Mouse (Mus musculus) megakaryocyte-erythroid progenitor cell, adult 5-6 weeks (primary cell): ENCODE measurements around the gene Slc3a1. TPM values are rescaled to one million over a fixed set of nuclear protein-coding genes. Genes with fewer than 3 reads are reported as not detected.
A peak's percentile ranks its signal among the peaks of the same experiment; 100 is the strongest.

Source experiments
- ATAC-seq: replicated peaks from 2 replicates; pipeline ENCODE4 v1.8.0; 2016; ENCODE audit warnings: mild to moderate bottlenecking, inconsistent platforms; ENCODE audit not compliant: severe bottlenecking, poor library complexity, low FRiP score, low TSS enrichment
- total RNA-seq, 2 experiments: library from RNA; stranded (forward) in 1 of 2; stranded (reverse) in 1 of 2; fragments of 200-1000, 215-1000 nt in 1 of 2; fragments of >200 nt in 1 of 2; fragmentation: Nextera tagmentation in 1 of 2; gene quantifications; 2 replicates each; pipeline ENCODE4 v1.2.3; 2014 to 2017

The Slc3a1 gene
- total RNA-seq, 2 experiments from 2014 or later, result 1.1 TPM; not detected in 1

- ATAC-seq, result no peak
These were observed 2.5 kb downstream of the Slc3a1 start for GRCm38 (mm10) chr17:85030651-85031050.

DNA sequence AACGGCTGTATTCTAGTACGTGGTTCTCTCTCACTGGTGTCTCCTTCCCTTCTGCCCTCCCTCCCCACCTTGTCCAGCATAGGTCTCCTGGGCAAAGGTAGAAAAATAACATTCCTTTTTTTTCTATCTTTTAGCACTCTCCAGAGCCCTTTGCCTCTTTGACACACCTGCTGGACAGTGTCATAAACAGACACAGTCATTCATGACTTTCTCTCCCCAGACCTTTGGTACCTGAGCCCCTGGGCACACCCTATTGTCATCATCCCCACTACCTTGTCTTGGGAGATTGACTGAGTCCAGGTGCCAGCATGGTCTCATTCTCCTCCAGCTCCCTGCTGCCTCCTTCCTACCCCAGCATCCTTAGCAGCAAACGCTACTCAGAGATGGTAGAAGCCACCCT, 4.9 kb downstream of the Slc3a1 start:
- ATAC-seq, result no peak; the same call in 1 of the 2 replicates

DNA sequence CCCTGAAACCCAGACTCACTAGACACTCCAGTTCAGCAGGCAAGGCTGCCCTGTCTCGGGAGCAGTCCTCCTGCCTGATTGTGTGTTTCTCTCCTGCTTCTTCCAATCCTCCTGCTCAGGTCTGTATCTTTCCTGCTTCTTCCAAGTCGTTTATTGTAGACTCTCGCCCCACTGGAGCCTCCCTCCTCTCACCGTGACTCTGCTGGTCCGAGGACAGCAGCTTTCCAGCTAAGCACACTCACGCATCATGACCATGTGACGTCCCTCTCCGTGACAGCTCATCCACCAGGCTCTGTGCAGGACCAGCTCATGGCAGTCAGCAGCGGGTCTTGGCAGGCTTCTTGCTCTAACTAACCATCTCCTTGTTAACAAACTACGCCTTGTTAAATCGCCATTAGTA, 5.9 kb downstream of the Slc3a1 start:
- ATAC-seq, result no peak

GRCm38 (mm10) chr17:85037855-85038254, 9.7 kb downstream of the Slc3a1 start:
- no peak for ATAC-seq

DNA sequence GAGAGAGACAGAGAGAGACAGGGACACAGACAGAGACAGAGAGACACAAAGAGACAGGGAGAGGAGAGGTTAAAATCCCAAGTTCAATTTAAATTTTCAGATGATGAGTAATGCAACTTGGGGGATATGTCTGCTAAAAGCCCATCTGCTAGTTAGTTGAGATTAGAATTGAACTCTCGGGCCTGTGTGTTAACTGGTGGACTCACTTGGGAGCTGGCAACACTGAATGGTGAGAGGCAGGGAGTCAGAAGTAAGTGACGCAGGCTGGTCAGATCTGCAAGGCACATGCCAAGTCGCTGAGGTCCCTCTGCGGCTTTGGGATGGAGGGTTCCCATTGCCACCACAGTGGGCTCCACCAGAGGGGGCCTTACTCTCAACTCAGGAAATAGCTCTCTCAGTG, 10.1 kb downstream of the Slc3a1 start:
- ATAC-seq, result no peak

DNA sequence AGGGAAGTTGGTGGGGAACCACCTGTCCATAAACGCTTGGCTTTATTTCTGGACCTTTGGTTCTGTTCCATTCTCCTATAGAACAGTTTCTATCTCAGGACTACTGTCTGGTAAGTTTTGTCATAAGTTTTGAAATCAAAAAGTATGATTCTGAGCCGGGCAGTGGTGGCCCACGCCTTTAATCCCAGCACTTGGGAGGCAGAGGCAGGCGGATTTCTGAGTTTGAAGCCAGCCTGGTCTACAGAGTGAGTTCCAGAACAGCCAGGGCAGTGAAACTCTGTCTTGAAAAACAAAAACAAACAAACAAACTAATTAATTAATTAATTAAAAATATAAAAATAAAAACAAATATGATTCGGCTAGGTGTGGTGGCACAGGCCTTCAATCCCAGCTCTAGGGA, 10.6 kb downstream of the Slc3a1 start:
- ATAC-seq, result no peak

DNA sequence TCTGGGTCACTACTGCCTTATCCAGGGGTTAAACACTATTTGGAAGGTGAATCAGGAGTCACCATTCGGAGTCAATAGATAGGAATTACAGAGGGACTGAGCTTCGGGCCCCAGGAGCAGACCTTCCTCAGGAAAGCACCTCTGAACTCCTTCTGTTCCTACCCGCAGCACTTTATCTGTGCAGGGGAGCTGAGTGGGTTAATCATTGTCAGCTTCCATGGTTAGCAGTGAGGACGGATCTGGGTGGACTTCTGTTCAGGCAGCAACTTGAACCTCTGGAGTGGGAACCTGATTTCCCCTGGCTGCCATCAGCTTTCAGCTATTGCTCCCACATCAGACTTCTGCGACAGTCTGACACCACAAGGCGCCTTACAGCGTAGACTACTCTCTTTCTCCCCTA, 12.7 kb downstream of the Slc3a1 start:
- ATAC-seq, result no peak

GRCm38 (mm10) chr17:85042419-85042818, 14.2 kb downstream of the Slc3a1 start:
- ATAC-seq, result no peak

DNA sequence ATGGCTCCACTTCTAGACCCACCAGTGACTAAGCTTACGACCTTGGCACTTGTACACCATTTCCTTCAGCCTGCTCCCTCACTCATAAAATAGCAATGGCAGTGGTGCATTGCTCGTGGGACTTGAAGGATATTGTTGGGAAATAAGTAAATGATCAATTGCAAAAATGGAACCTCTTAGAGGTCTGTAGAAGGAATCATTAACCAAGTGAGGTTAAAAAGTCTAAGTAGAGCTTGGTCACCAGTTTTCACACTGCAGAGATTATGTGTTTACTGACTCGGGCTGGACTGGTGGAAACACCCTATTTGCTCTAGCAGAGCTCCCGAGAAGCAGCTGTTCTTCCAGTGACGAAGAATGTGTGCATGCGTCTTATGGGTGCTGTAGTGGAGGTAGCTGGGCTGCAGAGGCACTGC, 15.2 kb downstream of the Slc3a1 start:
- no peak for ATAC-seq

- ATAC-seq, result no peak
These were observed 16.3 kb downstream of the Slc3a1 start for GRCm38 (mm10) chr17:85044466-85044865.

- no peak for ATAC-seq
These were observed 17.0 kb downstream of the Slc3a1 start for GRCm38 (mm10) chr17:85045160-85045559.

DNA sequence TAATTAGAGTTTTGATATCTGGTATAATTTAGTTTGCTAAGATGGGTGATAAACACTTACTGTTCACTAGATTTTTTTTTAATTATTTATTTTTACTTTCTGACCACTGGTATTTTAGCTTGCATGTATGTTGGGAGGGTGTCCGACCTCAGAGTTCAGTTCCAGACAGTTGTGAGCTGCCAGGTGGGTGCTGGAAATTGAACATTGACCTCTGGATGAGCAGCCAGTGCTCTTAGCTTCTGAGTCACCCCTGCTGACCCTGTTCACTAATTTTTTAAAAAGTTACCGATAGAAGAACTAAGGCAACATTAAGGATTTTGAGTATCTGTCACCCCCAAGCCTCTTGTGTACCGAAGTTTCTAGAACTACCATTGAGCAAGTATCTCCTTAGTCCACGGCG, 20.2 kb downstream of the Slc3a1 start:
- ATAC-seq, result no peak

- no peak for ATAC-seq
These were observed 30.1 kb downstream of the Slc3a1 start for GRCm38 (mm10) chr17:85058276-85058675.

DNA sequence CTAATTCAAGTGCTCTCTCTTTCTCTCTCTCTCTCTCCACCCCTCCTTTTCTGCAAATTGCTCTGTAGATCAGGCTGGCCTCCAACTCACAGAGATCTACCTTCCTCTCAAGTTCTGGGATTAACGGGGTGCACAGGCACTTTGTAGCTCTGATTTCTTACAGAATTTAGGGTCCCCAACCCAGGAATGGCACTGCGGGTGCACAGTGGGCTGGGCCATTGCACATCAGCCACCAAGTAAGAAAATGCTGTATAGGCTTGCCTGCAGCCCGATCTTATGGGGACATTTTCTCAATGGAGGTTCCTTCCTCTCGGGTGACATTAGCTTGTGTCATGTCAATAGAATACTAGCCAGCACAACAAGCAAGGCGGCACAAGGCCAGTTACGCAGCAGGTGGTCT, 31.0 kb downstream of the Slc3a1 start:
- ATAC-seq, result no peak

GRCm38 (mm10) chr17:85063560-85063959, 35.4 kb downstream of the Slc3a1 start:
- peak; percentile 80 for ATAC-seq

- ATAC-seq, result no peak
These were observed 39.2 kb downstream of the Slc3a1 start for GRCm38 (mm10) chr17:85067331-85067730.

GRCm38 (mm10) chr17:85070658-85071057, 42.5 kb downstream of the Slc3a1 start:
- no peak for ATAC-seq

DNA sequence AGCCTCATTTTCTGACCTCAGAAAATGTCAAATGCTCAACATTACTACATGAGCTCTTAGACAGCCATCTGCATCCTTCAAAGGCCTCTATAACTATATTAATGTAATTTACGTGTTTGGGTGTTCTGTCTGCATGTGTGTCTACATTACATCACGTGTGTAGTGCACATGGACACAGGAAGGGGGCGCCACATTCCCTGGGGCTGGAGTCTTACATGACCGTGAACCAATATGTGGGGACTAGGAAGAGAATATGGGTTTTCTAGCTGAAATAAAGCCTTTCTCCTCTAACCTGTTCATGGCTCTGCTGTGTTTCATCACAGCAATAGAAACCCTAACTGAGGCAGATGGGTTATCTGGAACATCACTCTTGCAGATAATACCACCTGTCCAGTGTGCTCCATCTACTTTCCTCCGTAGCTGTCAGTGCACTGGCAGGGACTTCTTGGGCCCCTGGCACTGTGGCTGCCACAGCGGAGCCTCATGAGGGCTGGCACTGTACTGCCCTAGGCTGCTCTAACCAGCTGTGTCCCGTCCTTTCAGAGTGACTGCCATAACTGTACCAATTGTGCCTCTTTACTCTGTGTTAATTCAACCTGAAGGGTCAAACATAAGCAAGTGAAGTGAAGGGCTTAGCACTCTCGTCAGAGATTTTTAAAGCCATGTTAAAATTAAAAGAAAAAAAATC, 43.1 kb downstream of the Slc3a1 start:
- no peak for ATAC-seq

GRCm38 (mm10) chr17:85072383-85072782, 44.2 kb downstream of the Slc3a1 start:
- ATAC-seq, result no peak

DNA sequence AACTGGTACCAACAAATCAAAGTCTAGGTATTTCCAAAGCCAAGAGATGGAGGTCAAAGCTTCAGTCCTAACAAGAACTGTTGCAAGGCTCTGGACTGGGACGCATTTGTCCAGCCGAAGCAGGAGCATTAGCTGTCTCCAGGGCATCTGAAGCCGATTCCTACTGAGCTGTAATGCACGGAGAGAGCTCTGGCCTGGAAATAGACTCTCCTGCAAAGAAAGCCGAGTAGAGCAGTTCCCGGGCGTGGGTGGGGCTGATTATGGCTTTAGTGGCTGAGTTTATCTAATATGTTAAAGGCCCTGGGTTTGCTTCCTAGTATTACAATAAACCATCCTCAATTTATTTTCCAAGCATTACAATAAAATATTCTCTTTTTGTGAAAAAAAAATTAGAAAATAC, 45.0 kb downstream of the Slc3a1 start:
- ATAC-seq, result no peak

GRCm38 (mm10) chr17:85074083-85074482, 45.9 kb downstream of the Slc3a1 start:
- no peak for ATAC-seq

- ATAC-seq, result no peak
These were observed 51.1 kb downstream of the Slc3a1 start for GRCm38 (mm10) chr17:85079276-85079675.
